Mouse (Mus musculus): ENCODE measurements around the gene Olfr748.

GRCm38 (mm10) chr14:50758416-50759085 is 51.4 kb downstream of the Olfr748 start:
- no peak for TF ChIP-seq GATA1 (IDR thresholded peaks at IDR 0.05; ENCODE audit: low read length)
- TF ChIP-seq TAL1 (IDR thresholded peaks at IDR 0.05; ENCODE audit: low read length): no peak
